ENCODE assay signal across 11 mouse cellular contexts in the genomic region with DNA sequence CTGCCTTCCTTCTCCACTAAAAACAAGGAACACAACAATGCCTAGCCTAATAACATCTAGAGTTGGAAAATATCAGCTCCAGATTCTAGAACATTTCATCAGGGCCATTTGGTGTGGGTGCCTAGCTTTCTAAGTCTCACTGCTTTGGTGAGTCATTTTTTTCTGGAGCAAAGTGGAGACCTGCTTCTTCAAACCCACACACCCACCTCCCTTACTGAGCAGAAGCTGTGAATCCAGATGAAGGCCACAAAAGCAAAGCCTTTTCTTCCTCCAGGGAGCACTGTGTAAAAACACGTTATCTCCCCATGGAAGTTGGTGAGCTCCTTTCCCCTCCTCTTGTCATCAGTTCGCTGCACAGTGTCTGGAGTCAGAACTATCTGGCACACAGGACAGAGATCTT.
"Had no signal": no experiment of that assay in that cellular context is flagged by ENCODE, and none has a peak within 500 bp of the region (broad histone marks: within the 10 kb centered on the region; RNA-seq: fewer than 3 reads in every experiment).

No protein-coding gene starts in this region.

- ATAC-seq: liver, postnatal 0 days; midbrain, embryonic 15.5 days had no signal

- DNase-seq: kidney, adult 18-20 months; kidney, postnatal 10 days; kidney, postnatal 4 days; liver; liver, embryonic 13.5 days; liver, postnatal 0 days; lung, postnatal 14 days; right cerebral cortex, postnatal 25 days; thymus, adult 18-20 months; thymus, postnatal 14 days had no signal
